Mouse (Mus musculus): Measurements from ENCODE around the gene Rab25.

Rab25 gene

DNA sequence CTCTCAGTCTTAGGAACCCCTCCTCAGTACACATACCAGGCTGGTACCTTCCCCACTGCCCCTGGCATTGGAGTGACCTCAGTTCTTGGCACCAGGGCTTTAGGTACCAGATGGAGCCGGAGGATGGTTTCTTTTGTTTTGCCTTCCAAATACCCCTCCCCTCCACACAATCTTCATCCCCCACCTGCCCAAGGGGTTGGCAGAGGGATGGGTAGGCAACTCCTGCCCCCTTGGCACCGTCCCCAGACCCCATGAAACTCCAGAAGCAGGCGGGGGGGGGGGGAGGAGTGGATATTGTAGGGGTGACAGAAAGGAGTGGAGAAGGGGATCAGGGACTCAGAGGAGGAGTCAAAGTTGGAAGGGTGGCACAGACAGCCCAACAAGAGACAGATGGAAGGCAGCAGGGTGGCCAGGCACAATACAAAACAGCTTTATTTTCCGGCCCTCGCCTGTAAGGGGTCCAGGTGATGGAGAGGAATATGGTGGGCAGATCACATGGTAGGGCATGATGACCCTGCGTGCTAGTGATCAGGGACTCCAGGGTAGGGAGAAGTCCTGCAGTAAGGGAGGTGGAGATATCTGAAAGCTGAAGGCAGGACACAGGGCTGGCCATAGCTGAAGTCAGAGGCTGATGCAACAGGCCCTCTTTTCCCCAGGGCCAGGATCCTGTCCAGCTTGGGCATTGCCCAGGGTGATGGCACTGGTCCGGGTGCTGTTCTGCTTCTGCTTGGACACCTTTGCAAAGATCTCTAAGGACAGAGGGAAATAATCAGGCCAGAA, 6.3 kb downstream of the Rab25 start:
- no peak for DNase-seq (ENCODE audit: low spot score in 2 of 2)

DNA sequence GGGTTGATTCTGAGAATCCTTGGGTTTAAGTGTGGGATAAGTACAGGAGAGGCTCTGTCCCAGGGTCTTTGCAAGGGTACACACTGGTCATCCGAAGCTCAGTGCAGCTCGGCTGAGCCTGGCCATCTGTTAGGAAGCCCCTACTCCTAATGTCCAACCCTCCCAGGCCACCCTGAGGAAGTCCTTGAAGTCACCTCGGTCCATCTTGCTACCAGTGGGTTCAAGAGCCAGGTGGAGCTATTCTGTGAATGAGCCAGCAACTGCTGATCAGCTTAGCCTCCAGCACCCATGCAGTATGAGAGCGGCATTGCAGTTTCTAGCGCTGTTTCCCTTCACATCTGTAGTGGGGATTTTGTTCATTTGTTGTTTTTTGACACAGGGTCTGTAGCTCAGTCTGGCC, 8.0 kb downstream of the Rab25 start:
- no peak for DNase-seq (ENCODE audit: low spot score in 2 of 2)

DNA sequence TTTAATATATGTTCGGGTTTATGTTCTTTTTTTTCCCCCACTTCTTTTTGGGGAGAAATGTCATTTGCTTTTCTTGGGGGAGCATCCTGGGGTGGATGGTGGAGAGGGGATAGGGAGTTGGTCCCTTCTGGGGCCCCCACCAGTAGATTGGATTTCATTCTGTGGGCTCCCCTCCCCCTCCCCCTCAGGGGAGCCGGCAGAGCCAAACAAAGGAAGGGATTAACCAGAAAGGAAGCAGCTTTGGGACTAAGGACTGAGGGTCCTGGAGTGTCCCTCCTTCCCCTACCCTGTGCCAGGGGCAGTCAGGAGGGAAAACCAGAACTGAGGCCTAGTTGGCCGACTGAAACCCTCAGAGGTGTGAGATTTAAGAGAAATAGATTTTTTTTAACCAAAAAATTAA, 8.7 kb downstream of the Rab25 start:
- DNase-seq (ENCODE audit: low spot score in 2 of 2): no peak

DNA sequence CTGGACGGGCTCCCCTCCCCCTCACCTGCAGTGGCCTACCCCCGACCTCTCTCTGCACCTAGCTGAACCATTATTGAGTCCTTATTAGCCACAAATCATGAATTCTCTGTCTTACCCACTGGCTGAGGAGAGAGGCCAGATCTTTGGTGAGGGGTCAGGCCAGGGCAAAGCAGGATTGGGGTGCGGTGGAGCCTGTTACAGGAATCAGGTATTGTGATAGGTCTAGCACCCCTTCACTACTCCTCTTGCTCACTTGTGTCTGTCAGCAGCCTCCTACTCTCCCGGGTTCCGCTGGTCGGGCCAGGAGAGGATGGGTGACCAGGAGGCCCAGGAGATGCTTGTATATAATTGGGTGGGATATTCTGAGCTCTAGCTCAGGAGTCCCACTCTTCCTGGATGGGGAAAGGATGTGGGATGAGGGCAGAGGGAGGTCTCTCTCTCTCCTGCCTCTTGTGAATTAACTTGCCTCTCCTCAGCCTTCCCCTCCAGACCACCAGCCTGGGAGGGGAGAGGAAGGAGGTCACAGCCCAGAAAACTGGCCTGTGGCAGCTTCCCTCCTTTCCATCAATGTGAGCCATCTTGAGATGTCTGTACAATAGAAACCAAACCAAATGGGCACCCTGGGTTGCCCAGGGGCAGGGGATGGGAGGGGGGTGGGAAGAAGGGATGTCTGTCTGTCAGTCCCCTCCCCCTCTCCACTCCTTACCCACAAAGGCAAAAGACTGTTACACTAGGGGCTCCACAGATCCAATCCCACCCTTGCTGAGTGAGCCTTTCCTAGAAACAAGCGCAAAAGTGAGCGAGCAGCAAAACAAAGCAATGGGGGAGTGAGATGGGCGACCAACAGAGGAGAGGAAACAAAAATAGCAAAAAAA, 9.6 kb downstream of the Rab25 start:
- DNase-seq (ENCODE audit: low spot score in 2 of 2): no peak

DNA sequence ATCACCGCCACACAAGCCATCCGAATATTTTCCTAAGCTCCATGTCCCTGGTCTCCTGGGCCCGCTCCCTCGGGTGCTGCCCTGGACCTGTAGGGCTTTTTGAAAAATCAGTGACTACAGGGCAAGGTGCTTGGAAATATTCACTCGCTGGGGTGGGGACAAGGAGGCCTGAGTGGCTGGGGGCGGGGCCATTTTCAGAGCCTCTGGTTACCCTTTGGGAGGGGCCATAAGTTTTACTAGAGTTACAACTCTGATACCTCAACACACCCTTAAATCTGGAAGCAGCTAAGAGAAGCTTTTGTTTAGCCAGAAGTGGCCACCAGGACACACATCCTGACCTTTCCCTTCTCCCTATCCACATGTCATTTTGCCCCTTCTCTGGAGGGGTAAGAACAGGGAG, 11.0 kb downstream of the Rab25 start:
- DNase-seq (ENCODE audit: low spot score in 2 of 2): no peak

DNA sequence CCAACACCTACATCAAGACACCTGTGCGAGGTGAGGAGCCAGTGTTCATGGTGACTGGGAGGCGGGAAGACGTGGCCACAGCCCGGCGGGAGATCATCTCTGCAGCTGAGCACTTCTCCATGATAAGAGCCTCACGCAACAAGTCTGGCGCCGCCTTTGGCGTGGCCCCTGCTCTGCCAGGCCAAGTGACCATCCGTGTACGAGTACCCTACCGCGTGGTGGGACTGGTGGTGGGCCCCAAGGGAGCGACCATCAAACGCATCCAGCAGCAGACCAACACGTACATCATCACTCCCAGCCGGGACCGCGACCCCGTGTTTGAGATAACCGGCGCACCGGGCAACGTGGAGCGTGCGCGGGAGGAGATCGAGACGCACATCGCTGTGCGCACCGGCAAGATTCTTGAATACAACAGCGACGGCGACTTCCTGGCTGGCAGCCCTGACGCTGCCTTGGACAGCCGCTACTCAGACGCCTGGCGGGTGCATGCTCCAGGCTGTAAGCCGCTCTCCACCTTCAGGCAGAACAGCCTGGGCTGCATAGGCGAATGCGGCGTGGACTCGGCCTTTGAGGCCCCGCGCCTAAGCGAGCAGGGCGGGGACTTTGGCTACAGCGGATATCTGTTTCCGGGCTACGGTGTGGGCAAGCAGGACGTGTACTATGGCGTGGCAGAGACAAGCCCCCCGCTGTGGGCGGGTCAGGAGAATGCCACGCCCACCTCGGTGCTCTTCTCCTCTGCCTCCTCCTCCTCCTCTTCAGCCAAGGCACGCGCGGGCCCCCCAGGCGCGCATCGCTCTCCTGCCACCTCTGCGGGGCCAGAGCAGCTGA, 11.8 kb downstream of the Rab25 start:
- DNase-seq (ENCODE audit: low spot score in 2 of 2): peak; percentile 63 to 79

DNA sequence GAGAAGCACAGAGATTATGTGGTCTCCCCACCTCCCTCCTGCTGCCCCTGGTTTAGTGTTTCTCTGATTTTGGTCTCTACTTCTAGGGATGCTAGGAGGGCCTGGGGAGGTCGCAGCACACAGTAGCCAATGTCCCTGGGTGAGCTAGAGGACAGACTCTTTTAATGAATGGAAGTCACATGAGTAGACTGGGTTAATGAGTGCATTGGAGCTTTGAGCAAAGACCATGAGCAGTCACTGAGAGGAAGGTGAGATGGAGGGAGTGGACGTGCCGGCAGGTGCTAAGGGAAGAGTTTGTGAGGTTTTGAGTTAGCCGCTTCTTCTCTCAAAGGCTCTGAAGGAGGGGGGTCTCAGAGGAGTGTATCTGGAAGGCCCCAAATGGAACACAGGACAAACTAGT, 12.6 kb downstream of the Rab25 start:
- no peak for DNase-seq (ENCODE audit: low spot score in 2 of 2)

DNA sequence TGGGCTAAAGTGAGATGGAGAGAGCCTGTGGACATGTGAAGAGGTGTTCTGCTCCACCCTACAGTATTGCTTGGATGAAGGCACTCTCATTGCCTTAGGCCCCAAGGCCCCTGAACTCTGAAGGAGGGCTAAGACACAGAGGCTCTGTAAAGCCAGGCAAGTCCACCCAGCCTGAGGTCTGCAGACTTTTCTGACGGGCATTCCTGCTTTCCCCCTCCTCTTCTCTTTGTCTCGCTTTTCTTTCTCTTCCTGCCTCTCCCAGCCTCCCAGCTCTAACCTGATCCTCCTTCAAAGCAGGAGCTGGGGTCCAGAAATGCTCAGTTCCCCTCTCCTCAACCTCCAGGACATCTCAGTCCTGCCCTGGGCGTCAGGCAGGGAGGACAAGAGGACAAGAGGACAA, 13.1 kb downstream of the Rab25 start:
- no peak for DNase-seq (ENCODE audit: low spot score in 2 of 2)

DNA sequence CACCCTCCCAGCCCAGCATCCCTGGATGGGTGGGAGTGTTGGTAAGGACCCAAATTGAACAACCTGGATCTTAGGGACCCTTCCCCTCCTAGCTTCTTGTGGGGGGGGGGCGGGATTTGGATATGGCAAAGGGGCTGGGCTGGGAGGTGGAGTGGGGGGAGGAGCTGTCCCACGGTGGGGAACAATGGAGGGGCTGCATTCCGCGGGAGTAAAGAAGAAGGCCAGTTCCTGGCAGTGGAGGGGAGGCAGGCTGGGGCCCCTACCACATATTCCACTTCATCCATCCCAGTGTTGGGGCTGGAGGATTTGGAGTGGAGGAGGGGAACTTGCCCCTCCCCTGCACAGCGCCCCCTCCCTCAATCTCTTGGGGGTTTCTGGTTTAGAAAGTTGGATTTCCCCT, 14.4 kb downstream of the Rab25 start:
- DNase-seq (ENCODE audit: low spot score in 2 of 2): peak in 1 of 2 experiments; percentile 61

DNA sequence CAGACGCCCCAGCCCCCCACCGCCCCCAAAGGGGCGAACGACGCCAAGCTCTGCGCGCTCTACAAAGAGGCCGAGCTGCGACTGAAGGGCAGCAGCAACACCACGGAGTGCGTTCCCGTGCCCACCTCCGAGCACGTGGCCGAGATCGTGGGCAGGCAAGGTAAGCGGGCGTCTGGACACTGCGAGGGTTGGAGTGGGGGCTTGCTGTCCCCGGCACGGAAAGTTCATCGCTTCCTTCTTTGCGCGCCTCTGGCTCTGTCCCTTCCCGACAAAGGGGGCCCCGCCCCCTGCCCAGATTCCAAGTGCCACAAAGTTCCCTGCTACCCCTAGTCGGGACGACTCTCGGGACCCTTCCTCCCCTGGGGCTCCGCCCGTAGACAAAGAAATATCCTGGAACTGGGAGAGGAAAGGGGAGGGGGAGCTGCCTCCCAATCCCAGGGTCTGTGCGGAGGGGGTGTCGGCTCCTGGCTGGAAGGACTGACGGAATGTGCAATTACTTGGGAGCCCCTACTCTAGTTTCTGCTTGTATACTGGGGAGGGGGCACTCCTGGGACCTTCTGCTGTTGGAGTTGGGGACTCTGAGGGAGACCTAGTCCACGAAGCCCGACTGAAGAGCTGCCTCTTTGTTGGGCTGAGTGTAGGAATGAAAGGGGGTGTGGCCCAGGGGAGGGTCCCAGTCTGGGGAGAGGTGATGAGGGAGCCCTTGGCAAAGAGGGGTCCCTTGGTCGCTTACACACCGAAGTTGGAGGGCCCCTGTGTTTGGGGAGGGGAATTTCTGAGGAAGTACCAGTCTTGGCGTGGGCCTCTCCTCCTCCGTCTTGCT, 15.2 kb downstream of the Rab25 start:
- no peak for DNase-seq (ENCODE audit: low spot score in 2 of 2)

DNA sequence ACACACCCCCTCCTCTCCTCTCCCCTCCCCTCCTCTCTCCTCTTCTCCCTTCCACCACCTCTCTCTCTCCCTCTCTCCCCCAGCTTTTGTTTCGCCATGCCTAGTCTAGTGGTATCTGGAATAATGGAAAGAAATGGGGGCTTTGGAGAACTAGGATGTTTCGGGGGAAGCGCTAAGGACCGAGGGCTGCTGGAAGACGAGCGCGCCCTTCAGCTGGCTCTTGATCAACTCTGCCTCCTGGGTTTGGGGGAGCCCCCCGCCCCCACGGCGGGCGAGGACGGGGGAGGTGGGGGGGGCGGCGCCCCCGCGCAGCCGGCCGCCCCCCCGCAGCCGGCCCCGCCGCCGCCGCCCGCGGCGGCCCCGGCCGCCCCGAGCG, 15.8 kb downstream of the Rab25 start, which contains the start of gene Mex3a:
TSS of gene Mex3a (plus strand) at position 97 of the 376 bp plus-strand sequence.
- no peak for DNase-seq (ENCODE audit: low spot score in 2 of 2)

DNA sequence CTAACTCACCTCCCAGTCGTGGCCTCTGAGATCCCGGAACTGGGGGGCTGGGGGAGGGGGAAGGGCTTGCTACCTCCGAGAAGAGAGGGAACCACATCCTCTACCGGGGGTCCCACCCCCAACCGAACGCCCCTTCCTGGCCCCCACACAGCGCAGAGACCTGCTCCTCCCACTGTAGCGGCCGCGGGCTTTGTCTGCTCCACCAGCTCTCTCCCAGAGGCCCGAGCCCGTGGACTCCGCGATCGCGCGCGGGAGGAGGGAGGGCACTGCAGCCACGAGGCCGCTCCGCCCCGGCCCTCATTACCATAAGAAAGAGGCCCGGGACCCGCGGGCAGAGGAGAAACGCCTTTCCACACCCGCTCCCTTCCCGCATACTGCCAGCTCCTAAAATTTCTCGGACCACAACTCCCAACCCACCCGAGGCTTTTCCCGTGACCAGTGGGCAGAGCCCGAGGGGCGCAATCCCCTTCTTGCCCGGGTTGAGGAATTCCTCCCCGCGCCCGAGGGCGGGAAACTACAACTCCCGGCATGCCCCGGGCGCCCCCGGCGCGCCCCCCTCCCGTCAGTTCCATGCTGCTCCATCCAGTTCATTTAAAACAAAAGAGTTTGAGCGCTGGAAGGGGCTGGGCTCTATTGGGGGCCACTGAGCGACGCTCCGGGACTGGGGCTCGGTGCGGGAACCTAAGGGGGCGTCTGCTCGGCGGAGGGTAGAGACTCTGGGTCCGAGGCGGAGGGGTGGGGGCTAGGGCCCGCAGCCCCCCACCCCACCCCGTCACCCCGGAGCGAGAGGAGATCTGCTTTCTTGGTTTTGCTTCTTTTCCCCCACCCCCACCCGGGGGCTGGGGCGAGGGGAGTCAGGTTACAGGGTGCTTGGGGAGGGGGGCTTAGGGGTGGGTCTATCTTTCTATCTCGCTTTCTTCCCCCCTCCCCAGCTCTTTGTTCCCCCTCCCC, 16.5 kb downstream of the Rab25 start:
- peak; percentile 78 to 90 for DNase-seq (ENCODE audit: low spot score in 2 of 2)

DNA sequence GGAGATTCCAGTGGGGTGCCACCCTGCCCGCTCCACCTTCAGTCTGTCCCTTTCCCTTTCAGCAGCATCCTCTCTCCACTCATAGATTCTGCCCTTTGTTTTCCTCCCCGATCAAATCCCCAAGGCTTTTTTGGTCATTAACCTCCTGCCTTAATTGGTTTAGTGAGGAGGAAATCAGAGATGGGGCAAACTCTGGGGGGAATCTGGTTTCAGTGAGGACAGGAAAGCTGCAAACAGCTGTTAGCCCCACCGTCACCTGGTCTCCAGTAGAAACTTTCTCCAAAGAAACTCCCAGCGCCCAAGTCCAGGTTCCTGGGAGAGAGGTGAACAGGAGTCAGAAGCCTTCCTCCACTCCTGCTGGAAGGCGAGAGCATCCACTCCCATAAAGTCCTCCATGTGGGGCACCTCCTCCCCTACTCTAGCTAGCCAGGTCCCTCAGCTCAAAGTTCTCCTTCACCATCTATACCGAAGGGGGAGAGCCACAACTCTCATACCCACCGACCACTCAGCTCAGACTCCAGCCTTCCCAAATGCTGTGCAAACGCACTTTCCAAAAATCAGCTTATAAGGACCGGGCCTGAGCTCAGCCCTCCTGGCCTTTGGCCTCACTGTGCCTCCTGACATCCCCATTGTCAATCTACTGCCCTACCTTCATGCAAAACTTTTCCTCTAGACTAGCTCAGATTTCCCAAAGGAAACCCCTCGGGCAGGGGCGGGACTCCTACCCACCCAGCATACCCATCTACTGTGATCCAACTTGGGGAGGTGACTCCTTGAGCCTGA, 17.8 kb downstream of the Rab25 start:
- no peak for DNase-seq (ENCODE audit: low spot score in 2 of 2)

DNA sequence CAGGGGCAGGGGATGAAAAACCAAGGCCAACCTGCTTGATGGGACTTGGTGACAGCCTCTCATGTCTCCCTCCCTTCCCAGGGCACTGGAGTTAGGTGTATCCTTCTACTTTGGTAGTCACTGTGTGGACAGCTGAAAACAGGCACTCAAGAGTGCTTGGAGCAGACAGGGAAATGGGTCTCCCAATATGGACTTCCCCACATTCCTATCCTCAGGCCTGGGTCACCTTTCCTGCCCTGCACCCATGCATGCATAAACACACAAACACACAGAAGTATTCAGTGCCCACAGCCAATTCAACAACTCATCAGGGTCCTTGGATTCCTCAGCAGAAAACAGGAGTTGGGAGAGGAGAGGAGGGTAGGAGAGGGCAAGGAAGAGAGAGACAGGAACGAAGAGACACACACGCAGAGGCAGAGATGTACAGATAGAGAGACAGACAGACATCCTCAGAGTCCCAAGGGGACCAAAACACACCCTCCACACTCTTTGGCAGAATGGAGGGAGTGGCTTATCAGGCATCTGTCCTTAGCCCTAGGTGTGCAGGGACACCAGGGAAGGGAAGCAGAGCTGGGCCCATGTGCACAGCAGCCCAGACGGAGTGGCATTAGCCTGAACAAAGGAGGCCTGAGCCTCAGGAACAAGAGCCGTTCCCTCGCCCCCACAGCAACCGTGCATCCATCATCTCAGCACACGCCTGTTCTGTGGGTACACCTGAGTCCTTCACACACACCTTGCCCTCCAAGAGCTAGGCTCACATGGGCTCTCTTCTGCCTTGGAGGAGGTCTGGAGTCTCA, 18.7 kb downstream of the Rab25 start:
- no peak for DNase-seq (ENCODE audit: low spot score in 2 of 2)

DNA sequence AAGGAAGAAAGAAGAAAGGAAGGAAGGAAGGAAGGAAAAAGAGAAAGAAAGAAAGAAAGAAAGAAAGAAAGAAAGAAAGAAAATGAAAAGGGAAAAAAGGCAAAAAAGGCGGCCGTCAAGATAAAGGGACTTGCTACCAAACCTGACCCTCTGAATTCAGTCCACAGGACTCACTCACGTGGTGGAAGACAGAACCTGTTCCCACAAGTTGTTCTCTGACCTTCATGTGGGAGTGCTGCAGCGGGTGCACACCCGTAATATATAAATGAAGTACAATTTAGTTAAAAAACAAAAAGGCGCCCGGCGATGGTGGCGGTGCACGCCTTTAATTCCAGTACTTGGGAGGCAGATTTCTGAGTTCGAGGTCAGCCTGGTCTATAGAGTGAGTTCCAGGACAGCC, 19.5 kb downstream of the Rab25 start:
- DNase-seq (ENCODE audit: low spot score in 2 of 2): no peak

DNA sequence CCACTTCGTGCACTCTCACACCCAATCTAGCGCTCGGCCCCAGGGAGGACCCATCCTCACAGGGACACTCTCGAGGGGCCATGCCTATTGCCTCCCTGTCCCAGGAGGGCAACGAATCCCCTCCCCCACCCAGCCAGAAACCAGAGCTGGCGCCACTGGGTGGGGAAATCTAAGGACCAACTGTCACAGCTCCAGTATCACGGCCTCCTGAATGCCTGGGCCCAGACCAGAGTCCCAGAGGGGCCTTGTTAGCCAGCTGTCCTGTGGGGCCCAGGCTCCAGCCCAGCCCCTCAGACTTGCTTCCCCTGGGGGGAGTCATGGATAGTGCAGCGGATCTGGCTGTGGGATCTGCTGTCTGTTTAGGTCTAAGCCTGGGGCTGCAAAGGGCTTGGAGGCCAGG, 20.5 kb downstream of the Rab25 start:
- no peak for DNase-seq (ENCODE audit: low spot score in 2 of 2)

DNA sequence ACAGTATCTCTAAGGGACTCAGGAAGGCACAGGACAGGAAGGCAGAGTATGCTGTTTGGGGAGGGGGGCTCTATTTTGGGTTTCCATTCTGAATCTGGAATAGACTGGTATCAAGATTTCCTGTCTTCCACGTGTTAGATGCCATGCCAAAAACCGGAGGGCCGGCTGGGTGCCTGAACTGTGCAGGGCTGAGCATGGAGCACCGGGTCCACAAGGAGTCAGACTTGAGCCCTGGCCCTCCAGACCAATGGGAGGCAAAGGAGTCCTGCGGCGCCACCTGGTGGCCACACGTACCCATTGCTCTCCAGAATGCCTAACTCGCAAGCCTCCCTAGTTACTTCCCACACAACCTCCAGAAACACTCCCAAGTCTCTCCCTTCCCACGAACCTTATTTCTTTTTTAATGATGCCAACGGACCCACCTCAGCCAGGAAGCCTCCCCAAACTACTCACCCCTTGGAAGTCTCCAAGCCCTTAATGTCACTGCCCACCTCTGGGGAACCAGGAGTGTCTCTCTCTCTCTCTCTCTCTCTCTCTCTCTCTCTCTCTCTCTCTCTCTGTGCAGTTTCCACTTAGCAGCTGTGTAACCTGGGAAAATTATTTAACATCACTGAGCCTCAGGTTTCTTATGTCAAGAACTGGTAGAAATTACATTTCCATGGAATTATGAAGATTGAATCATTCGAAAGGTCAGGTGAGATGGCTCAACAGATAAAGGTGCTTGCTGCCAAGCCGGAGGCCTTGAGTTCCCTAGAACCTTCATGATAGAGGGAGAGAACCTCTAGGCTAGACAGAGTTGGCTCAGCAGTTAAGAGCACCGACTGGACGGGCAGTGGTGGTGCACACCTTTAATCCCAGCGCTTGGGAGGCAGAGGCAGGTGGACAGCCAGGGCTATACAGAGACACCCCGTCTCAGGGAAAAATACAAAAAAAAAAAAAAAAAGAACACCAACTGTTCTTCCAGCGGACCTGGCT, 21.7 kb downstream of the Rab25 start:
- DNase-seq (ENCODE audit: low spot score in 2 of 2): peak; percentile 83 to 93
